Mouse (Mus musculus): ENCODE measurements at regions not wholly inside any gene's neighbourhood (a gene's known extent, or its start where the extent isn't known, plus 50 kb on each side); places are given as distances from the start of the nearest gene placed in this dataset.

DNA sequence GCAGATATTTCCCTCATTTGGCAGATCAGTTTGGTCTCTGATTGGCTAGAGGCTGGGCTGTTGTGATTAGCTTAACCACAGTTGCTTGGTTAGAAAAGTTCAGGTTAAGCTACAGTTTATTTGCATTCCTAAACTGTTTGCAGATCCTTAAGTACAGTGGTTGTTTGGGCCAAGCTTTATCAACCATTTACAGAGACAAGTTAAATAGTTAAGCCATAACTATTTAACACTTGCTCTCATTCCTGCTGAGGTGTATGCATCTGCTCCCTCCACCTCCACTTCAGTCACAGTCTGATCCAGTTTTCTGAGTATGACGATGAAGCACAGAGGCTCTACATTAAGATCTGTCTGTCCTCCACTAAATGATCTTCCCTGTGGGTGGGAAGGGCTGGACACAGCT lies 58.6 kb upstream of the Gdf10 start:
- no peak for DNase-seq (ENCODE audit: low spot score in 2 of 2)

- no peak for DNase-seq (ENCODE audit: low spot score in 2 of 2)
Observed at GRCm38 (mm10) chr14:33865746-33866145, 57.6 kb upstream of the Gdf10 start.

- no peak for DNase-seq (ENCODE audit: low spot score in 2 of 2)
Observed at GRCm38 (mm10) chr14:33867674-33868073, 55.7 kb upstream of the Gdf10 start.

Measured in frontal cortex, postnatal 14 days (tissue).